Comparison of ENCODE assay signal across 21 mouse cellular contexts in genomic region chr1:182964855-182965466, GRCm38 (mm10). TPM values are rescaled to one million over a fixed set of nuclear protein-coding genes. Genes with fewer than 3 reads are reported as not detected.
A peak's percentile ranks its signal among the peaks of the same experiment; 100 is the strongest.
DNase-seq lines count a peak whose midpoint lies in the region; ATAC-seq and TF ChIP-seq lines count a peak whose summit lies in the region.
"Had no signal": no experiment of that assay in that cellular context is flagged by ENCODE, and none has a peak within 500 bp of the region (broad histone marks: within the 10 kb centered on the region; RNA-seq: fewer than 3 reads in every experiment).

No protein-coding gene starts in this region.

- no peak for TF ChIP-seq CTCF in gastrocnemius, adult 2 months (IDR thresholded peaks at IDR 0.05)

- 49% methylated on average over 9 of the region's 9 CpGs for WGBS in neural tube, embryonic 13.5 days
- 29% methylated on average over 9 of the region's 9 CpGs for WGBS in midbrain, embryonic 13.5 days
- WGBS in embryonic facial prominence, embryonic 10.5 days = 37% methylated on average over 9 of the region's 9 CpGs

- H3K4me1 ChIP-seq in neural tube, embryonic 13.5 days (replicated peaks) = peaks cover 30% of the 10 kb centered on the region
- H3K4me1 ChIP-seq in midbrain, embryonic 13.5 days (replicated peaks) = peaks cover 24% of the 10 kb centered on the region
- H3K4me1 ChIP-seq in embryonic facial prominence, embryonic 10.5 days = peaks cover 4% of the 10 kb centered on the region

- peak; percentile 7 for DNase-seq in gastrocnemius, adult 2 months
- no peak for DNase-seq in gastrocnemius, postnatal 25 days
- DNase-seq in neural tube, embryonic 10.5 days (ENCODE audit: extremely low spot score, low spot score) = no peak
- no peak for DNase-seq in spleen, postnatal 4 days (ENCODE audit: low spot score in 2 of 2)
- no peak for DNase-seq in embryonic facial prominence, embryonic 10.5 days (ENCODE audit: low spot score)
- DNase-seq: adrenal gland, postnatal 36 days; cerebellum, adult 11 months; cerebellum, adult 9-11 months; heart, postnatal 36 days; kidney, adult 8-10 months; kidney, postnatal 10 days; lung, postnatal 4 days; thymus, postnatal 14 days had no signal

- H3K9me3 ChIP-seq in neural tube, embryonic 13.5 days = no peaks in the 10 kb centered on the region
- H3K9me3 ChIP-seq in midbrain, embryonic 13.5 days = no peaks in the 10 kb centered on the region
- no peaks in the 10 kb centered on the region for H3K9me3 ChIP-seq in embryonic facial prominence, embryonic 10.5 days
- H3K9me3 ChIP-seq: heart, embryonic 15.5 days; intestine, embryonic 15.5 days had no signal

- no peaks in the 10 kb centered on the region for H3K27me3 ChIP-seq in neural tube, embryonic 13.5 days
- H3K27me3 ChIP-seq in midbrain, embryonic 13.5 days = peaks cover 3% of the 10 kb centered on the region; the same call in 1 of the 2 replicates
- H3K27me3 ChIP-seq in embryonic facial prominence, embryonic 10.5 days (replicated peaks; ENCODE audit: low read depth, poor library complexity, severe bottlenecking) = peaks cover 23% of the 10 kb centered on the region
- H3K27me3 ChIP-seq: heart, embryonic 15.5 days; intestine, embryonic 15.5 days had no signal

- H3K27ac ChIP-seq in gastrocnemius, adult 2 months = no peak overlapping the region
- 0 out of 2 replicates have a peak overlapping the region, but pooled peaks have one; percentile 0 for H3K27ac ChIP-seq in neural tube, embryonic 13.5 days (replicated peaks)
- peak overlapping the region; percentile 31 for H3K27ac ChIP-seq in midbrain, embryonic 13.5 days
- H3K27ac ChIP-seq in embryonic facial prominence, embryonic 10.5 days (replicated peaks) = no peak overlapping the region
- H3K27ac ChIP-seq: heart, embryonic 15.5 days; intestine, embryonic 15.5 days had no signal

- no peak for ATAC-seq in neural tube, embryonic 13.5 days (ENCODE audit: low read depth)
- ATAC-seq in midbrain, embryonic 13.5 days = peak; percentile 18; the same call in 1 of the 2 replicates
- ATAC-seq: CD4-positive, CD25-positive, alpha-beta regulatory T cell, adult 4 months; hindbrain, embryonic 16.5 days; intestine, embryonic 15.5 days had no signal

- H3K9ac ChIP-seq in neural tube, embryonic 13.5 days = no peak overlapping the region
- no peak overlapping the region for H3K9ac ChIP-seq in midbrain, embryonic 13.5 days (replicated peaks)
- H3K9ac ChIP-seq: heart, embryonic 15.5 days; intestine, embryonic 15.5 days had no signal

- H3K36me3 ChIP-seq in neural tube, embryonic 13.5 days = no peaks in the 10 kb centered on the region
- H3K36me3 ChIP-seq in midbrain, embryonic 13.5 days = no peaks in the 10 kb centered on the region
- H3K36me3 ChIP-seq in embryonic facial prominence, embryonic 10.5 days (replicated peaks) = no peaks in the 10 kb centered on the region
- H3K36me3 ChIP-seq: heart, embryonic 15.5 days; intestine, embryonic 15.5 days had no signal

- no peak overlapping the region for H3K4me3 ChIP-seq in gastrocnemius, adult 2 months
- H3K4me3 ChIP-seq in neural tube, embryonic 13.5 days = no peak overlapping the region
- no peak overlapping the region for H3K4me3 ChIP-seq in midbrain, embryonic 13.5 days (replicated peaks)
- no peak overlapping the region for H3K4me3 ChIP-seq in embryonic facial prominence, embryonic 10.5 days
- H3K4me3 ChIP-seq: heart, embryonic 15.5 days; intestine, embryonic 15.5 days had no signal

- no peak overlapping the region for H3K4me2 ChIP-seq in neural tube, embryonic 13.5 days
- H3K4me2 ChIP-seq in midbrain, embryonic 13.5 days (replicated peaks) = no peak overlapping the region
- H3K4me2 ChIP-seq: heart, embryonic 15.5 days; intestine, embryonic 15.5 days had no signal

- intact Hi-C loops in gastrocnemius, adult 2 months (cut with DNase I) = no loop called here

RNA-seq across cellular contexts. Expression of gene Tlr5, which starts 10.4 kb away (rescaled TPM):
- 1 to 10 TPM; 1.1 to 3.8 TPM for total RNA-seq in gastrocnemius, adult 2 months (2021)
- total RNA-seq in gastrocnemius, postnatal 25 days (2021) = 1 to 10 TPM; 1.5 to 2.0 TPM
- polyA plus RNA-seq in neural tube, embryonic 13.5 days (2015; fragmentation: Nextera tagmentation; extraction: Ambion mirVana) = 0.39 and 0.58 TPM in 2 replicates
- 0.30 and 0.39 TPM in 2 replicates for polyA plus RNA-seq in midbrain, embryonic 13.5 days (2015; fragmentation: Nextera tagmentation; extraction: Ambion mirVana)
- 0.15 and 0.37 TPM in 2 replicates for polyA plus RNA-seq in embryonic facial prominence, embryonic 10.5 days (2016; fragmentation: Nextera tagmentation; extraction: Ambion mirVana)
- total RNA-seq: common myeloid progenitor, adult 5-6 weeks; megakaryocyte-erythroid progenitor cell, adult 5-6 weeks had no signal

Comparison
In these comparisons a context has a peak if more than half of its experiments do, and no peak if none do; other contexts are left out.
1. H3K27ac ChIP-seq: peak in neural tube, embryonic 13.5 days (single experiment) and midbrain, embryonic 13.5 days (single experiment); none in gastrocnemius, adult 2 months (single experiment) and embryonic facial prominence, embryonic 10.5 days (single experiment).